Mouse (Mus musculus) midbrain, postnatal 0 days (tissue): ENCODE data around the gene Dhx37. TPM values are rescaled to one million over a fixed set of nuclear protein-coding genes. Genes with fewer than 3 reads are reported as not detected.
"Not testable (repeated sequence)": the region's sequence is repeated elsewhere in the genome, so short reads cannot be mapped to it uniquely, and the experiment has no call there.

Source experiments
- ATAC-seq: fragments of 200-750 bp; cut with Nextera tagmentation; 2 replicates; pipeline ENCODE4 v1.8.0; 2017; ENCODE audit warnings: moderate number of reproducible peaks, mild to moderate bottlenecking, moderate TSS enrichment, moderate library complexity; ENCODE audit not compliant: low FRiP score
- DNase-seq: peaks from one replicate; pipeline ENCODE4 v3.0.0-alpha.2; 2015; ENCODE audit warnings: low spot score
- H3K27ac ChIP-seq: fragments of 300-500 bp; sonication (generic); 2 replicates; pipeline ENCODE4 v1.5.1; 2014; ENCODE audit warnings: low read depth, mild to moderate bottlenecking, low read length, mixed read lengths
- H3K27me3 ChIP-seq: fragments of 300-500 bp; sonication (generic); 2 replicates; pipeline ENCODE4 v1.6.1; 2014; ENCODE audit warnings: low read length, control low read depth, mixed read lengths; ENCODE audit not compliant: insufficient read depth
- H3K36me3 ChIP-seq: fragments of 300-500 bp; sonication (generic); 2 replicates; pipeline ENCODE4 v1.6.1; 2014; ENCODE audit warnings: low read length, control low read depth, mixed read lengths; ENCODE audit not compliant: insufficient read depth
- H3K4me1 ChIP-seq: fragments of 300-500 bp; sonication (generic); 2 replicates; pipeline ENCODE4 v1.6.1; 2014; ENCODE audit warnings: mild to moderate bottlenecking, control low read depth, antibody characterized with exemption, low read length, mixed read lengths; ENCODE audit not compliant: insufficient read depth
- H3K4me2 ChIP-seq: fragments of 300-500 bp; sonication (generic); 2 replicates; pipeline ENCODE4 v1.6.1; 2014; ENCODE audit warnings: low read depth, mild to moderate bottlenecking, low read length, mixed read lengths; ENCODE audit not compliant: poor library complexity, severe bottlenecking
- H3K4me3 ChIP-seq: fragments of 300-500 bp; sonication (generic); 2 replicates; pipeline ENCODE4 v1.5.1; 2014; ENCODE audit warnings: low read depth, mild to moderate bottlenecking, low read length, moderate library complexity
- H3K9ac ChIP-seq: fragments of 300-500 bp; sonication (generic); replicated peaks from 2 replicates; pipeline ENCODE4 v1.6.1; 2014; ENCODE audit warnings: mild to moderate bottlenecking, low read length, moderate library complexity, mixed read lengths; ENCODE audit not compliant: poor library complexity, severe bottlenecking
- H3K9me3 ChIP-seq: fragments of 300-500 bp; sonication (generic); 2 replicates; pipeline ENCODE4 v1.6.1; 2016; ENCODE audit warnings: low read length, control low read depth
- CTCF ChIP-seq: IDR thresholded peaks from 2 replicates; pipeline ENCODE4 v1.5.1; 2016; ENCODE audit warnings: antibody characterized with exemption, mild to moderate bottlenecking
- WGBS: fragments of 180-500 bp; shearing (Covaris S2); extraction: QIAGEN DNeasy Blood & Tissue Kit; methylation state at CpG from one replicate; pipeline ENCODE4 v1.1.7; 2014; 5-methylcytosine and 5-hydroxymethylcytosine counted together
- polyA plus RNA-seq: library from polyadenylated mRNA; unstranded; fragments of >200 nt; fragmentation: Nextera tagmentation; extraction: Ambion mirVana; gene quantifications from 2 replicates; pipeline ENCODE4 v1.2.1, GENCODE M21; 2015
- total RNA-seq: library from RNA; depleted of rRNA; stranded (reverse); fragments of >200 nt; gene quantifications from 2 replicates; pipeline ENCODE4 v1.2.3, GENCODE M21; 2014

Dhx37 gene
- total and polyA plus RNA-seq, 2 experiments from 2014 or later: 10.9 to 32.9 TPM

DNA sequence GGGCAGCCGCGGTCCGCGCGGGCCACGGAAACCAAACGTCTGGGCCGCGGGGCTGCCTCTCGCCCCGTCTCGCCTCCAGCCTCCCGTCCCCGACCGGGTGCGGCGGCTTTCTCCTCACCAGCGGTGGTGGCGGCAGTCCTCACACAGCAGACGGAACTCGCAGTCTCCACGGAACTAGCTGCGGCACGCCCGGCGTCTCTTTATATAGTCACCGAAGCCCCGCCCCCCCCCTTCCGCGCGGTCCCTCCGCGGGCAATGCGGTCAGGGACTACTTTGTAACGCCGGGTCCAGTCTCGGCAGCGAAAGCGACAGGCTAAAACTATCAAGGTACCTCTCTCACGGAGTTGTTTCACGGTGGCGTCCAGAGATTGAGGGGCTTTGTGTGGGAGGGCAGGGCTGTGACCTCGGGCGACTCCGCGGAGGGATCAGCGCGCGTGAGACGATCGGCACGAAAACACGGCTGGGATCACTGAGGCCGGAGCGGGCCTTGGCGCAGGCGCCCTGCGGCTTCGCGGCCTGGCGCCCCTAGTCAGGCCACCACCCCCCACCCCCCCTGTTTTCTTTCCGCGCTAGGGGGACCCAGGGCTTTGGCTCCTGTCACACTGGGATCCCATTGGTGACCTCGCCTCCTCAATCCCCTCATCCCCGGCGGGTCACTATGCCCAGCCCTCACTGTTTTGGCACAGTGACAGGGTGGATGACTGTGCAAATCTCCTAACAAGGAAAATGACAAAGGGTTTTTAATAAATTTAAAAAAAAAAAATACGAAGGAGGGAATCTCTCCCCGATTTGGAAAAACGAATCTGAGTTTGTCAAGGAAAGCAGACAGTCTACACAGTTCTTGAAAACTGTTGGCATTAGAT, 44.1 kb downstream of the Dhx37 start, which contains the start of gene Ubc:
TSS of gene Ubc (minus strand) at position 624 of the 863 bp plus-strand sequence.
- no peak for TF ChIP-seq CTCF
- Histone ChIP-seq H3K4me1 (peaks cover 20% of the 10 kb centered on the region), H3K27ac (peak within 1 kb of the TSS; percentile 99), H3K9ac (peak within 1 kb of the TSS; percentile 97), H3K4me3 (peak within 1 kb of the TSS; percentile 100), H3K27me3 (no peaks in the 10 kb centered on the region), H3K9me3 (no peaks in the 10 kb centered on the region), H3K36me3 (peaks cover 6% of the 10 kb centered on the region), H3K4me2 (peak within 1 kb of the TSS; percentile 97)
- DNase-seq (peak; percentile 93), ATAC-seq (peak; percentile 71)
- WGBS: under 1% methylated on average over 66 of the region's 69 CpGs

DNA sequence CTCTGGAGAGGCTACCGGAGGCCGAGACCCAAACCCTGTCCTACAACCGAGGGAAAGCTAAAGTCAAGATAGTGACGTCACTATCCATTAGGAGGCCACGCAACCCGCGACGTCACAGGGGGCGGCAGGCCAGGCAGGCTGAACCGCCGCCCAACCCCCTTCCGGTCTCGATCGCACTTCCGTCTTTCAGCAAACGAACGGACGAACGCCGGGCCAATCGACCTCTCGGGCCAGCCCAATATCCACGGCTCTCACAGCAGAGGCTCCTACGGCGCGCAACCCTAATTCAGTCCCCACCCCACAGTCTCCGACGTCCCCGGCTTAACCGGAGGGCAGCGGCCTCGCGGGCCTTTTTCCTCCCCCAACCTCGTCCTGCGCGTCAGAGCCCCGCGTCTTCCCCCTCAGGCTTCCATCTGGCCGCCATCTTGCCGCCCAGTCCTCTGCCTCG, 44.8 kb downstream of the Dhx37 start, which contains the start of gene Gm10382:
TSS of gene Gm10382 (plus strand) at position 192 of the 448 bp plus-strand sequence.
- Histone ChIP-seq H3K4me3 (peak within 1 kb of the TSS; percentile 100), H3K4me1 (peaks cover 19% of the 10 kb centered on the region), H3K9me3 (no peaks in the 10 kb centered on the region), H3K4me2 (peak within 1 kb of the TSS; percentile 97), H3K9ac (peak within 1 kb of the TSS; percentile 97), H3K27ac (peak within 1 kb of the TSS; percentile 99), H3K27me3 (no peaks in the 10 kb centered on the region), H3K36me3 (peaks cover 6% of the 10 kb centered on the region)
- ATAC-seq (peak; percentile 45), DNase-seq (peak; percentile 76)
- under 1% methylated on average over 41 of the region's 41 CpGs for WGBS
- no peak for TF ChIP-seq CTCF

DNA sequence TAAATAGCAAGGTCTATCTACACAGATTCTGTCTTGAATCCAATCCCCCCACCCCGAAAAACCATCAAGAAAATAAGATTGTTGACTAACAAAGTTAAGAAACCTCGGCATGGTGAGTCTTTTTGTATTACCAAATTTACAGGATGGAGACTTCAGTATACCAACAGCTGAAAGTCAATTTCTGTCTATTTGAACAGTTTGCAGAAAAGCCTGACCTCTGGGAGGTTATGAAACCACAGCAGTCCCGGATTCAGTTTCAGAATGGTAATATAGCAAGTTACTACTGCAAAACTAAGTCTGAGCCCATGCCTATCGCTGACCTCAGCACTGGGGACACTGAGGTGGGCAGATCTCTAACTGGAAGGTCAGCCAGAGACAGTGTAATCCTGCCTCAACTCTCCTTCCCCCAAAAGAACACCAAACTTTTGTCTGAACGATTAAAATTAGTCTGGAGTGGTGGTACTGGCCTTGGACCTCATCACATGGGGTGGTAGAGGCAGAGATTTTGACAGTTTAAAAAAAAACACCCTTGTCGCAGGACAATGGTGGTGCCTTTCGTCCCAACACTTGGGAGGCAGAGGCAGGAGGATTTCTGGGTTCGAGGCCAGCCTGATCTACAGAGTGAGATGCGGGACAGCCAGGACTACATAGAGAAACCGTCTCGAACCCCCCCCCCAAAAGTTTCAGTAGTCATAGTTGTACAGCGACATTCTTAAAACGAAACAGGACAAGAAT, 45.4 kb downstream of the Dhx37 start:
- DNase-seq (no peak), ATAC-seq (no peak)
- Histone ChIP-seq H3K4me2 (peak overlapping the region; percentile 97), H3K36me3 (peaks cover 6% of the 10 kb centered on the region), H3K9me3 (no peaks in the 10 kb centered on the region), H3K27ac (peak overlapping the region; percentile 99), H3K4me3 (peak overlapping the region; percentile 100), H3K4me1 (peaks cover 14% of the 10 kb centered on the region), H3K27me3 (no peaks in the 10 kb centered on the region), H3K9ac (peak overlapping the region; percentile 97)
- TF ChIP-seq CTCF: no peak
- 25% methylated on average over 13 of the region's 13 CpGs for WGBS

DNA sequence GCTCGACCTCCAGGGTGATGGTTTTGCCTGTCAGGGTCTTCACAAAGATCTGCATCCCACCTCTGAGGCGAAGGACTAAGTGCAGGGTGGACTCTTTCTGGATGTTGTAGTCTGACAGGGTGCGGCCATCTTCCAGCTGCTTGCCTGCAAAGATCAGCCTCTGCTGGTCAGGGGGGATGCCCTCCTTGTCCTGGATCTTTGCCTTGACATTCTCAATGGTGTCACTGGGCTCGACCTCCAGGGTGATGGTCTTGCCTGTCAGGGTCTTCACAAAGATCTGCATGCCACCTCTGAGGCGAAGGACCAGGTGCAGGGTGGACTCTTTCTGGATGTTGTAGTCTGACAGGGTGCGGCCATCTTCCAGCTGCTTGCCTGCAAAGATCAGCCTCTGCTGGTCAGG, 46.6 kb downstream of the Dhx37 start:
- not testable (repeated sequence) for H3K27me3 ChIP-seq, H3K9me3 ChIP-seq, DNase-seq, H3K27ac ChIP-seq, H3K36me3 ChIP-seq, H3K4me2 ChIP-seq, H3K4me1 ChIP-seq, H3K4me3 ChIP-seq, H3K9ac ChIP-seq, ATAC-seq
- WGBS: 84% methylated on average over 4 of the region's 6 CpGs

DNA sequence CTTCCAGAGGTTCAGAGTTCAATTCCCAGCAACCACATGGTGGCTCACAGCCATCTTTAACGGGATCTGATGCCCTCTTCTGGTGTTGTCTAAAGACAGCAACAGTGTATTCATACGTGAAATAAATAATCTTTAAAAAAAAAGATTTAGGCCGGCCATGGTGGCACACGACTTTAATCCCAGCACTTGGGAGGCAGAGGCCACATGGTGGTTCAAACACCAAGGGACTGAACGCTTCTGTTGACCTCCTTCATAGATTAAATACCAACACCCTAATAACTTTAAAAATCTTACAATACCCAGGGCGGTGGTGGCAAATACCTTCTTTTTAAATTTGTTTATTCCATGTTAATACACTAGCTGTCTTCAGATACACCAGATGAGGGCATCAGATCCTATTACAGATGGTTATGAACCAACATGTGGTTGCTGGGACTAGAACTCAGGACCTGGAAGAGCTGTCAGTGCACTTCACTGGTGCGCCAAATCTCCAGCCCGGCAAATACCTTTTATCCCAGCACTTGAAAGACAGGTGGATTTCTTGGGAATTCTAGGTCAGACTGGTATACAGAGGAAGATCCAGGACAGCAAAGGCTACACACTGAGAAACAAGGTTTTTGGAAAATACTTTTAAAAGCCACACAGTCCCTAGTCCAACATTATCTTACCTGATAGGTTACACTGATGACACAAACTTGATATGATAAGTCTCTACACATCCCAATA, 48.5 kb downstream of the Dhx37 start:
- 65% methylated on average over 8 of the region's 8 CpGs for WGBS

More for the DNA sequence above, 48.5 kb downstream of the Dhx37 start:
- Histone ChIP-seq H3K9ac (no peak overlapping the region), H3K36me3 (peaks cover 6% of the 10 kb centered on the region), H3K4me3 (no peak overlapping the region), H3K9me3 (no peaks in the 10 kb centered on the region), H3K4me2 (no peak overlapping the region; the same call in 1 of the 2 replicates), H3K27ac (no peak overlapping the region), H3K4me1 (peaks cover 5% of the 10 kb centered on the region; the same call in 1 of the 2 replicates), H3K27me3 (no peaks in the 10 kb centered on the region)
- no peak for TF ChIP-seq CTCF
- ATAC-seq (no peak), DNase-seq (no peak)
